Mouse (Mus musculus) heart, postnatal 0 days (tissue): ENCODE results near the gene Hist1h4c. TPM values are rescaled to one million over a fixed set of nuclear protein-coding genes. Genes with fewer than 3 reads are reported as not detected.
A peak's percentile ranks its signal among the peaks of the same experiment; 100 is the strongest.

Experiments
- ATAC-seq: fragments of 200-750 bp; cut with Nextera tagmentation; 2 replicates; pipeline ENCODE4 v1.8.0; 2017; ENCODE audit warnings: low read depth, moderate number of reproducible peaks, moderate library complexity; ENCODE audit not compliant: insufficient read depth
- DNase-seq: peaks from one replicate; pipeline ENCODE4 v3.0.0-alpha.2; 2016; ENCODE audit warnings: low spot score
- H3K27ac ChIP-seq: fragments of 300-500 bp; sonication (generic); 2 replicates; pipeline ENCODE4 v1.5.1; 2014; ENCODE audit warnings: low read depth, mild to moderate bottlenecking
- H3K27me3 ChIP-seq: fragments of 300-500 bp; sonication (generic); 2 replicates; pipeline ENCODE4 v1.6.1; 2014; ENCODE audit warnings: low read length, mixed read lengths; ENCODE audit not compliant: control insufficient read depth, insufficient read depth
- H3K36me3 ChIP-seq: fragments of 300-500 bp; sonication (generic); replicated peaks from 2 replicates; pipeline ENCODE4 v1.6.1; 2014; ENCODE audit warnings: low read length, mixed read lengths; ENCODE audit not compliant: control insufficient read depth, insufficient read depth
- H3K4me1 ChIP-seq: fragments of 300-500 bp; sonication (generic); 2 replicates; pipeline ENCODE4 v1.6.1; 2014; ENCODE audit warnings: antibody characterized with exemption; ENCODE audit not compliant: control insufficient read depth, insufficient read depth
- H3K4me2 ChIP-seq: fragments of 300-500 bp; sonication (generic); 2 replicates; pipeline ENCODE4 v1.6.1; 2014; ENCODE audit warnings: low read depth, mild to moderate bottlenecking, low read length, moderate library complexity
- H3K4me3 ChIP-seq: fragments of 300-500 bp; sonication (generic); 2 replicates; pipeline ENCODE4 v1.5.1; 2014; ENCODE audit warnings: low read depth, low read length
- H3K9ac ChIP-seq: fragments of 300-500 bp; sonication (generic); replicated peaks from 2 replicates; pipeline ENCODE4 v1.6.1; 2014; ENCODE audit warnings: low read depth, low read length, mixed read lengths
- H3K9me3 ChIP-seq: fragments of 300-500 bp; sonication (generic); replicated peaks from 2 replicates; pipeline ENCODE4 v1.6.1; 2016; ENCODE audit warnings: low read length; ENCODE audit not compliant: control insufficient read depth
- CTCF ChIP-seq: IDR thresholded peaks from 2 replicates; pipeline ENCODE4 v1.5.1; 2016; ENCODE audit warnings: antibody characterized with exemption, control low read depth, low read depth
- EP300 ChIP-seq: IDR thresholded peaks from 2 replicates; pipeline ENCODE4 v1.6.1; 2016; ENCODE audit warnings: antibody characterized with exemption, low read depth
- WGBS: fragments of 180-500 bp; shearing (Covaris S2); extraction: QIAGEN DNeasy Blood & Tissue Kit; methylation state at CpG from one replicate; pipeline ENCODE4 v1.1.7; 2014; 5-methylcytosine and 5-hydroxymethylcytosine counted together
- microRNA-seq: library from miRNA; unstranded; fragments of <30 nt; microRNA quantifications from one replicate; pipeline ENCODE4, GENCODE M21; 2016
- polyA plus RNA-seq: library from polyadenylated mRNA; unstranded; fragments of >200 nt; fragmentation: Nextera tagmentation; extraction: Ambion mirVana; gene quantifications from 2 replicates; pipeline ENCODE4 v1.2.1, GENCODE M21; 2015
- total RNA-seq: library from RNA; depleted of rRNA; stranded (reverse); fragments of >200 nt; gene quantifications from 2 replicates; pipeline ENCODE4 v1.2.3, GENCODE M21; 2014; ENCODE audit warnings: low replicate concordance; rRNA removed

The Hist1h4c gene
- total and polyA plus RNA-seq, 2 experiments from 2014 or later, result 1.7 to 1,607 TPM

DNA sequence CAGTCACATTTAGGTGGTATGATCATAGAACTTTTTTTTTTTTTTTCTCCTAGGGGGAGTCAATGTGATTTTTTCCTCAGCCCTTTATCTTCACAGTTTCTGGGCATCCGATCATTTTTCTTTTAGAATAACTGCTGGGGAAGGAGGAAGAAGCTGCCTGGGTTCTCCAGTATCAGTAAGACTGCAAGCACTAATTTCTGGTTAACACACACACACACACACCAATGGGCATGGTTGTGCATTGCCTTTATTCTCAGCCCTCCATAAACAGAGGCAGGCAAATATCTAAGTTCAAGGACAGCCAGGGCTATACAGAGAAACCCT lies 15.7 kb downstream of the Hist1h4c start:
- Histone ChIP-seq H3K4me1 (peaks cover 15% of the 10 kb centered on the region; the same call in 1 of the 2 replicates), H3K4me3 (peak overlapping the region; percentile 57), H3K9me3 (no peaks in the 10 kb centered on the region), H3K27me3 (no peaks in the 10 kb centered on the region), H3K36me3 (no peaks in the 10 kb centered on the region), H3K9ac (peak overlapping the region; percentile 47; the same call in 1 of the 2 replicates), H3K27ac (peak overlapping the region; percentile 97; the same call in 1 of the 2 replicates), H3K4me2 (peak overlapping the region; percentile 63)
- WGBS, result 22% methylated on average over 1 of the region's 1 CpGs
- no peak for DNase-seq
- no peak for ATAC-seq
- TF ChIP-seq CTCF (no peak), EP300 (no peak)

GRCm38 (mm10) chr13:23681990-23682582 lies 16.2 kb downstream of the Hist1h4c start:
- H3K9ac ChIP-seq, result no peak overlapping the region
- H3K9me3 ChIP-seq, result no peaks in the 10 kb centered on the region
- DNase-seq (no peak), ATAC-seq (no peak)
- H3K4me3 ChIP-seq, result no peak overlapping the region
- no peaks in the 10 kb centered on the region for H3K27me3 ChIP-seq
- TF ChIP-seq CTCF (no peak), EP300 (no peak)
- H3K27ac ChIP-seq, result no peak overlapping the region
- 86% methylated on average over 6 of the region's 6 CpGs for WGBS
- H3K4me1 ChIP-seq, result peaks cover 15% of the 10 kb centered on the region; the same call in 1 of the 2 replicates
- H3K36me3 ChIP-seq, result no peaks in the 10 kb centered on the region
- H3K4me2 ChIP-seq, result no peak overlapping the region

- Histone ChIP-seq H3K4me2 (no peak overlapping the region), H3K27ac (no peak overlapping the region), H3K4me1 (no peaks in the 10 kb centered on the region), H3K27me3 (no peaks in the 10 kb centered on the region), H3K4me3 (no peak overlapping the region), H3K36me3 (no peaks in the 10 kb centered on the region), H3K9ac (no peak overlapping the region), H3K9me3 (no peaks in the 10 kb centered on the region)
- WGBS, result 35% methylated on average over 3 of the region's 3 CpGs
- ATAC-seq, result no peak
- TF ChIP-seq CTCF (no peak), EP300 (no peak)
- DNase-seq, result no peak
Measured at GRCm38 (mm10) chr13:23662536-23662935, 35.7 kb downstream of the Hist1h4c start.

- Histone ChIP-seq H3K4me3 (no peak overlapping the region), H3K36me3 (no peaks in the 10 kb centered on the region), H3K9ac (no peak overlapping the region), H3K9me3 (no peaks in the 10 kb centered on the region), H3K27me3 (no peaks in the 10 kb centered on the region), H3K4me2 (no peak overlapping the region), H3K4me1 (no peaks in the 10 kb centered on the region), H3K27ac (no peak overlapping the region)
- TF ChIP-seq CTCF (no peak), EP300 (no peak)
- DNase-seq, result peak; percentile 18
- ATAC-seq, result no peak
- WGBS, result 58% methylated on average over 6 of the region's 6 CpGs
Measured at GRCm38 (mm10) chr13:23659636-23660366, 38.5 kb downstream of the Hist1h4c start.

Small RNAs within 50 kb of the gene (microRNA-seq; reads per million reads assigned to microRNA genes)
- gene Gm44314 (not detected), gene Gm44350 (not detected)

Other genes with a start within 250 kb of the Hist1h4c start
Only the 30 nearest of the 38 such genes appear.
- gene Hist1h3g, start 163.0 kb downstream of the Hist1h4c start, total RNA-seq, result 709 and 989 TPM in 2 replicates
- 2.4 and 2.5 TPM in 2 replicates for gene Hist1h3g, start 163.0 kb downstream of the Hist1h4c start, polyA plus RNA-seq
- 82.5 and 133 TPM in 2 replicates for gene Hist1h2bh, start 155.1 kb downstream of the Hist1h4c start, total RNA-seq
- 0.25 and 0.31 TPM in 2 replicates for gene Hist1h2bh, start 155.1 kb downstream of the Hist1h4c start, polyA plus RNA-seq
- gene Hist1h3f, start 154.4 kb downstream of the Hist1h4c start, total RNA-seq, result 441 and 779 TPM in 2 replicates
- gene Hist1h3f, start 154.4 kb downstream of the Hist1h4c start, polyA plus RNA-seq, result 0.29 and 0.45 TPM in 2 replicates
- gene Hist1h4f, start 146.8 kb downstream of the Hist1h4c start, total RNA-seq, result 2,919 and 3,073 TPM in 2 replicates
- gene Hist1h4f, start 146.8 kb downstream of the Hist1h4c start, polyA plus RNA-seq, result 0.65 TPM in 1 of 2 replicates, not detected in the other
- 61.7 and 66.1 TPM in 2 replicates for gene Hist1h1d, start 145.2 kb downstream of the Hist1h4c start, total RNA-seq
- 0.16 and 0.20 TPM in 2 replicates for gene Hist1h1d, start 145.2 kb downstream of the Hist1h4c start, polyA plus RNA-seq
- gene Hist1h3e, start 136.1 kb downstream of the Hist1h4c start, total RNA-seq, result 625 and 977 TPM in 2 replicates
- gene Hist1h3e, start 136.1 kb downstream of the Hist1h4c start, polyA plus RNA-seq, result 0.70 and 0.97 TPM in 2 replicates
- gene Hist1h2ae, start 127.2 kb downstream of the Hist1h4c start, total RNA-seq, result 171 and 312 TPM in 2 replicates
- gene Hist1h2ae, start 127.2 kb downstream of the Hist1h4c start, polyA plus RNA-seq, result 12.1 and 14.3 TPM in 2 replicates
- gene Hist1h2bg, start 127.1 kb downstream of the Hist1h4c start, total RNA-seq, result 1,110 and 1,666 TPM in 2 replicates
- 2.5 and 4.3 TPM in 2 replicates for gene Hist1h2bg, start 127.1 kb downstream of the Hist1h4c start, polyA plus RNA-seq
- 603 and 951 TPM in 2 replicates for gene Hist1h2bf, start 124.3 kb downstream of the Hist1h4c start, total RNA-seq
- 1.3 and 1.6 TPM in 2 replicates for gene Hist1h2bf, start 124.3 kb downstream of the Hist1h4c start, polyA plus RNA-seq
- 568 and 769 TPM in 2 replicates for gene Hist1h2ad, start 124.1 kb downstream of the Hist1h4c start, total RNA-seq
- 0.27 and 1.8 TPM in 2 replicates for gene Hist1h2ad, start 124.1 kb downstream of the Hist1h4c start, polyA plus RNA-seq
- 116 and 155 TPM in 2 replicates for gene Hist1h3d, start 122.7 kb downstream of the Hist1h4c start, total RNA-seq
- 1.2 and 1.8 TPM in 2 replicates for gene Hist1h3d, start 122.7 kb downstream of the Hist1h4c start, polyA plus RNA-seq
- 1,649 and 2,136 TPM in 2 replicates for gene Hist1h4d, start 116.9 kb downstream of the Hist1h4c start, total RNA-seq
- gene Hist1h4d, start 116.9 kb downstream of the Hist1h4c start, polyA plus RNA-seq, result 18.8 and 21.2 TPM in 2 replicates
- gene Hist1h2be, start 77.3 kb downstream of the Hist1h4c start, total RNA-seq, result 253 and 309 TPM in 2 replicates
- gene Hist1h2be, start 77.3 kb downstream of the Hist1h4c start, polyA plus RNA-seq, result 0.82 and 1.2 TPM in 2 replicates
- 271 and 391 TPM in 2 replicates for gene Hist1h1e, start 75.9 kb downstream of the Hist1h4c start, total RNA-seq
- gene Hist1h1e, start 75.9 kb downstream of the Hist1h4c start, polyA plus RNA-seq, result 5.6 and 6.7 TPM in 2 replicates
- 62.8 and 88.1 TPM in 2 replicates for gene Hist1h2ac, start 14.5 kb downstream of the Hist1h4c start, total RNA-seq
- gene Hist1h2ac, start 14.5 kb downstream of the Hist1h4c start, polyA plus RNA-seq, result 0.45 and 0.49 TPM in 2 replicates
- 253 and 309 TPM in 2 replicates for gene Hist1h2bc, start 14.3 kb downstream of the Hist1h4c start, total RNA-seq
- 94.4 and 115 TPM in 2 replicates for gene Hist1h2bc, start 14.3 kb downstream of the Hist1h4c start, polyA plus RNA-seq
- gene Hist1h1t, start 2.6 kb downstream of the Hist1h4c start, total RNA-seq, result 0.23 and 2.0 TPM in 2 replicates
- not detected in 2 replicates for gene Hist1h1t, start 2.6 kb downstream of the Hist1h4c start, polyA plus RNA-seq
- 21.4 and 25.9 TPM in 2 replicates for gene Hfe, start 12.4 kb upstream of the Hist1h4c start, total RNA-seq
- 18.0 and 22.3 TPM in 2 replicates for gene Hfe, start 12.4 kb upstream of the Hist1h4c start, polyA plus RNA-seq
- gene Hist1h1c, start 40.4 kb upstream of the Hist1h4c start, total RNA-seq, result 770 and 1,043 TPM in 2 replicates
- 73.4 and 101 TPM in 2 replicates for gene Hist1h1c, start 40.4 kb upstream of the Hist1h4c start, polyA plus RNA-seq
- 1,907 and 3,007 TPM in 2 replicates for gene Hist1h3c, start 47.1 kb upstream of the Hist1h4c start, total RNA-seq
- gene Hist1h3c, start 47.1 kb upstream of the Hist1h4c start, polyA plus RNA-seq, result 1.2 and 1.3 TPM in 2 replicates
- gene Hist1h2bb, start 48.3 kb upstream of the Hist1h4c start, total RNA-seq, result 1,542 and 1,547 TPM in 2 replicates
- gene Hist1h2bb, start 48.3 kb upstream of the Hist1h4c start, polyA plus RNA-seq, result 0.59 and 0.78 TPM in 2 replicates
- 667 and 733 TPM in 2 replicates for gene Hist1h2ab, start 52.7 kb upstream of the Hist1h4c start, total RNA-seq
- 5.6 and 7.6 TPM in 2 replicates for gene Hist1h2ab, start 52.7 kb upstream of the Hist1h4c start, polyA plus RNA-seq
- 800 and 1,239 TPM in 2 replicates for gene Hist1h3b, start 53.8 kb upstream of the Hist1h4c start, total RNA-seq
- 3.2 and 3.3 TPM in 2 replicates for gene Hist1h3b, start 53.8 kb upstream of the Hist1h4c start, polyA plus RNA-seq
- 252 and 267 TPM in 2 replicates for gene Hist1h4b, start 58.6 kb upstream of the Hist1h4c start, total RNA-seq
- 0.46 and 0.60 TPM in 2 replicates for gene Hist1h4b, start 58.6 kb upstream of the Hist1h4c start, polyA plus RNA-seq
- gene Hist1h4a, start 62.8 kb upstream of the Hist1h4c start, total RNA-seq, result 794 and 986 TPM in 2 replicates
- 0.49 and 0.82 TPM in 2 replicates for gene Hist1h4a, start 62.8 kb upstream of the Hist1h4c start, polyA plus RNA-seq
- 1,794 and 2,478 TPM in 2 replicates for gene Hist1h3a, start 63.9 kb upstream of the Hist1h4c start, total RNA-seq
- gene Hist1h3a, start 63.9 kb upstream of the Hist1h4c start, polyA plus RNA-seq, result 1.4 and 1.7 TPM in 2 replicates
- gene Hist1h1a, start 65.2 kb upstream of the Hist1h4c start, total RNA-seq, result 261 and 272 TPM in 2 replicates
- 0.81 and 0.82 TPM in 2 replicates for gene Hist1h1a, start 65.2 kb upstream of the Hist1h4c start, polyA plus RNA-seq
- gene Trim38, start 71.5 kb upstream of the Hist1h4c start, total RNA-seq, result not detected in 2 replicates
- 0.08 and 0.10 TPM in 2 replicates for gene Trim38, start 71.5 kb upstream of the Hist1h4c start, polyA plus RNA-seq
- not detected in 2 replicates for gene Slc17a2, start 108.5 kb upstream of the Hist1h4c start, total RNA-seq
- gene Slc17a2, start 108.5 kb upstream of the Hist1h4c start, polyA plus RNA-seq, result not detected in 2 replicates
- 0.08 TPM in 1 of 2 replicates, not detected in the other for gene Slc17a3, start 141.0 kb upstream of the Hist1h4c start, total RNA-seq
- gene Slc17a3, start 141.0 kb upstream of the Hist1h4c start, polyA plus RNA-seq, result not detected in 2 replicates